Mouse (Mus musculus) kidney, postnatal 25 days (tissue): ENCODE measurements at regions not wholly inside any gene's neighbourhood (a gene's known extent, or its start where the extent isn't known, plus 50 kb on each side); places are given as distances from the start of the nearest gene placed in this dataset.

ENCODE experiments used
- DNase-seq, 2 experiments: peaks; one replicate each; pipeline ENCODE4 v3.0.0; 2021; ENCODE audit warnings: mixed read lengths in 2 of 2

DNA sequence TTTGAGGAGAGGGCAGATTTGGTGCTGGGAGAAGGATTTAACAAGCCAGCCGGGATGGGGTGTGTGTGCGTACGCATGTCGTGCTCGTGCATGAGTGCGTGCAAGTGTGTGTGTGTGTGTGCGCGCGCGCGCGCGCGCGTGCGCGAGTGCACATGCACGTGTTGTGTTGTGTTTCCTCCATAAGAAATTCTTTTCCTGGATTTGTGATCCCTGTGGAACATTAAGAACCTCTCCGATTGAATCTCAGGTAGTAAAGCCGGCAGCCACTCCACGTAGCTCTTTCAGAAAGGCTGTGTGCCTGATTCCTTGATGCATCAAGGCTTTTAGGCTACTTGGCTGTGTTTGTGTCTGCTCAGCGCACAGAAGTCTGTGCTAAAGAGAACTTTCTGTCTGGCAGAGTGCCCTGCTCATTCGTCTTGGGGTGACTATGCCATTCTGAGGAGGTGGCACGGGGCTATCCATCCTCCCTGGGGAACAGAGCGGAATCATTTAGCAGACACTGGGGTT, 62.7 kb upstream of the Sox4 start:
- DNase-seq: no peak

DNA sequence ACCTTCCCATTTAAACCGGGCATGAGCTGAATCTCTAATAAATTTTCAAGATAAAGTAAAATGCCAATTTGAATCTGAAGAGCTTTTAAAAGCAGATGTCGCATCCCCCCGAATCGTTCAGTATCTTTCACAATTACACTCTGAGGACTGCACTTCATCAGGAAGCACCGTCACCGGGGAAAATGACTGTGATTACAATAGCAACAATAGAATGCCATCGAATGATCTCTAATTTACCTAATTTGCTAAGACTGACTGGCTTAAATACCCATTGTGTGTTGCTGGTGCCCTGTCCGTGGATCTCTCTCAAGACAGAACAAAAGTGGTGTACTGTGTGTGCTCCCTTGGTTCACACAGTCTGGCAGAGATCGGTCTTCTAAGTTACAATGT, 62.1 kb upstream of the Sox4 start:
- DNase-seq: no peak

DNA sequence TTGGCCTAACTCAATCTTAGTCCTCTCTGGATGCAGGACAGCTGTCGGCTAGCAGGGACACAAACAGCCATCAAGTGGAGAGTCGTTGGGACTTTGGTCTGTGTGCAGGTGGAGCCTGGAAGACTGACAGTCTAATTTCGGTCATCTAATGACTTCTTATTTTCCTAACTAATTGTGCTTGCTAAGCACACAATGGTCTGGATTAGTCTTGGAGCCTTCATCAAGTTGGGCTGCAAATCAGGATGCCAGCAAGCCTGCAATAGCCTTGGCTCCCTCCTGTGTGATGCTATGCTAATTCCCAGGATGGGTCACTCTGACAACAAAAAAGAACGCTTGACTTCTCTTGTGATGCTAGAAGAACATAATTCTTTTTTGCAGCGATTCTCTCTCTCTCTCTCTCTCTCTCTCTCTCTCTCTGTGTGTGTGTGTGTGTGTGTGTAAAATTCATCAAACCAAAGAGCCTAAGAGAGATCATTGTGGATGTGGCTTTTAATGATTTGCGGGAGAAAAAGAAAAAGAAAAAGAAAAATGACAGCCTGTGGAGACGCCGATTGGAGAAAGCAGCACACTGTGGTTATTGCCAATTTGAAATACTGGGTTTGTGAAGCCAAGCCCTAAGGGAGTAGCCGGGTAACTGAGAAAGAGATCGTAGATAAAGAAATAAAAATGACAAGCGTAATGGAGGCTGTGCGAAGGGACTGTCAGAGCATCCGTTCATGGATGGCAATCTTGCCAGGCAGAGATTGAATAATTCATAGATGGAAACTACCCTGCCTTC, 61.5 kb upstream of the Sox4 start:
- no peak for DNase-seq

DNA sequence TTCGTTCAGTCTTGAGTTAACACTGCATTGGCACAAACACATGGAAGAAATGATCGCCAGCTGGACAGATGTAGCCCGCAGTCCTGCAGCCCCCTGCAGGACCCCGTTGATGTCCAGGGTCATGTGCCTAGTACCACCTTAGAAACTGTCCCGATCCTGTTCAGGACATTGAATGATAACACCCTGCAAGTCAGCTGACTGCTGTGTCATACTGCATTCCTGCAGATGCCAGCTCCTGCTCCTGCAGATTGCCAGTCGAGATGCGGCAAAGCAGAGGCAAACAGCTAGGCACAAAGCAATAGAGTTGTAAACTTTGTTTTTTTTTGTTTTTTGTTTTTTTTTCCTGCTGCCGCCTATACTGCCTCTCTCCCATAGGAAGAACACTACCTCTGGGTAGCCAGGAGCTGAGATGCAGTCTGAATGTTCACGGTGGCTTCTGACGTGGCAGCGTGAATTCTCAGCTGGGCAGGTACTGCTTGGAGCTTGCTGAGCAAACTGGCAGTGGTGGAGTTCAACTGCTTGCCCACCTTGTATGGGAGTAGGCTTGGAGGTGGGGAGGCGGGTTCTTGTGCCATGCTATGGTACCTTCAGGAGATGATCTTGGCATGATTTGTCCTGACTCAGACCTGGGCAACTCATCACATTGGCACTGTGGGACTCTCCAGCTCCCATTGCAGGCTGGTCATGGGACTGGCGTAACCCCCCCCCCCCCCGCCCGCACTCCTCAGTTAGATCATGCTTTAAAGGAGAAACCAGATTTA, 60.7 kb upstream of the Sox4 start:
- DNase-seq: no peak

- no peak for DNase-seq
Measured at GRCm38 (mm10) chr13:29006467-29006866, 53.0 kb upstream of the Sox4 start.
